Mouse (Mus musculus) cerebellum, adult 2 months (tissue): ENCODE data around the gene Ccdc172. TPM values are rescaled to one million over a fixed set of nuclear protein-coding genes. Genes with fewer than 3 reads are reported as not detected.

Experiments used
- DNase-seq, 2 experiments: peaks; one replicate each; pipeline ENCODE4 v3.0.0; 2021
- H3K27ac ChIP-seq: fragments of 200-500 bp; 2 replicates; pipeline ENCODE4 v1.5.1; 2012; ENCODE audit warnings: low read length, control low read depth, inconsistent platforms; ENCODE audit not compliant: insufficient read depth
- H3K27me3 ChIP-seq: fragments of 200-500 bp; 2 replicates; pipeline ENCODE4 v1.6.1; 2012; ENCODE audit warnings: inconsistent platforms, mild to moderate bottlenecking, low read length, moderate library complexity; ENCODE audit not compliant: control insufficient read depth, insufficient read depth
- H3K4me1 ChIP-seq: fragments of 200-500 bp; 2 replicates; pipeline ENCODE4 v1.6.1; 2011; ENCODE audit warnings: low read length; ENCODE audit not compliant: control insufficient read depth, insufficient read depth
- H3K4me3 ChIP-seq: fragments of 200-500 bp; replicated peaks from 2 replicates; pipeline ENCODE3; 2011; ENCODE audit warnings: mild to moderate bottlenecking, low read depth, low read length, control low read depth; ENCODE audit not compliant: insufficient read depth
- CTCF ChIP-seq: fragments of 200-500 bp; IDR thresholded peaks from 2 replicates; pipeline ENCODE4 v1.5.1; 2011; ENCODE audit warnings: low read depth, mild to moderate bottlenecking, control low read depth, low read length, moderate library complexity, borderline replicate concordance; ENCODE audit not compliant: insufficient read depth
- POLR2A ChIP-seq: fragments of 200-500 bp; IDR thresholded peaks from 2 replicates; pipeline ENCODE4 v1.6.1; 2011; ENCODE audit warnings: low read length, control low read depth, borderline replicate concordance; ENCODE audit not compliant: insufficient read depth
- WGBS: fragments of 180-500 bp; shearing (Covaris S2); methylation state at CpG from one replicate; pipeline ENCODE4 v1.1.7; 2018; 5-methylcytosine and 5-hydroxymethylcytosine counted together
- polyA plus RNA-seq: library from polyadenylated mRNA; depleted of rRNA; stranded (reverse); fragments of >200 nt; gene quantifications from 2 replicates; pipeline ENCODE4 v1.2.3, GENCODE M21; 2012; rRNA removed

The Ccdc172 gene
- polyA plus RNA-seq, 1 experiment = not detected

DNA sequence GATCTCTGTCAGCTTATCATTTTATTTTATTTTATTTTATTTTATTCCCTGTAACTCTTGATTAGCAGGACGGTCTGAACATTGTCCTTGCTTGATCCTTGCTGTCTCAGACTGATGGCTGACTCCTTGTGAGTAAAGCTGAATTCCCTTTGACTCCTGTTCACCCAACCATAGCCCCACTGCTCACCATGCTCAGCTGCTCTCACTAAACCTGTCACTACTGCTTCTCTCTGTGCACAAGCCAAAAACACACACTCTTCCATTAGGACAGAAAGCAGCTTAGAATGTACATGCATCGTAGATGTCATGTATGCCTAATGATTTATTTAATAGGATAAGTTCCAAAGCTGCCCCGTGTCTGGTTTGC lies 61.3 kb downstream of the Ccdc172 start:
- TF ChIP-seq CTCF = no peak
- TF ChIP-seq POLR2A = no peak
- Histone ChIP-seq H3K4me1 (no peaks in the 10 kb centered on the region), H3K4me3 (no peak overlapping the region), H3K27me3 (no peaks in the 10 kb centered on the region), H3K27ac (no peak overlapping the region)
- no peak for DNase-seq
- 42% methylated on average over 3 of the region's 3 CpGs for WGBS

DNA sequence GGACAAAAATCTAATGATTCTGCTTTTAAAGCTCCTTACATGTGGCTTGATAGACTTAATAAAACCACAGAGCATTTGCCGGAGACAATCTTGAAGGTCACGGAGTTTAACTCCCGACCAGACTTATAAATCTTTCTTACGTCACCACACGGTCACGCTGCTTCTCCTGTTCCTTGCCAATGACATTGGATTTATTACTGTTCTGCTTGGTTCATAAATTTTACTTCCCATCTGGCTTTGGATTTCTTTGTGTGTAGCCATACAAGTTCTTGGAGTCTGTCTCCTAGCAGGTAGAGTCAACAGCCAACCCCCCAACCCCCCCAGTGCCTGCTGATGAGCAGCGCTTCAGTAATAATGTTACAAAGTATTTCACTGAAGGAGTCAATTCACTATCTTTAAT lies 70.2 kb downstream of the Ccdc172 start:
- 88% methylated on average over 7 of the region's 7 CpGs for WGBS
- TF ChIP-seq POLR2A (no peak), CTCF (no peak)
- DNase-seq = no peak
- H3K27me3 ChIP-seq = no peaks in the 10 kb centered on the region
- no peak overlapping the region for H3K27ac ChIP-seq
- H3K4me3 ChIP-seq = no peak overlapping the region
- no peaks in the 10 kb centered on the region for H3K4me1 ChIP-seq

DNA sequence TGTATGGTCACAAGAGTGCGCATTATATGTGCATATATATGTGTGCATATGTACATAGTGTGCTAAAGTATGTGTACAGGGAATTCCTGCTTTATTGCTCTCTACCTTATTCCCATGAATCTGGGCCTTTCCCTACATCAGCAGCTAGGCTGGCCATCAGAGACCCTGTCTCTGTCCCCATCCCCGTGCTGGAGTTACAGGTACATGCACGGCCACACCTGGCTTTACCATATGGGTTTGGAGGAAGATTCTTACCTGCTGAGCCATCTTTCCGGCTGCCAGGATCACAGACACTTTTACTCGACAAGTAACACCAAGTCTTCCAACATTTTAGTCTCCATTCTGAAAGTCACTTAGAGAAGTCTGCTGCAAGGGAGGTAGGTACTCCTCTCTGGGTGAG lies 71.2 kb downstream of the Ccdc172 start:
- Histone ChIP-seq H3K27me3 (no peaks in the 10 kb centered on the region), H3K4me3 (no peak overlapping the region), H3K4me1 (no peaks in the 10 kb centered on the region), H3K27ac (no peak overlapping the region)
- TF ChIP-seq CTCF = no peak
- no peak for TF ChIP-seq POLR2A
- DNase-seq = no peak
- 84% methylated on average over 5 of the region's 5 CpGs for WGBS

DNA sequence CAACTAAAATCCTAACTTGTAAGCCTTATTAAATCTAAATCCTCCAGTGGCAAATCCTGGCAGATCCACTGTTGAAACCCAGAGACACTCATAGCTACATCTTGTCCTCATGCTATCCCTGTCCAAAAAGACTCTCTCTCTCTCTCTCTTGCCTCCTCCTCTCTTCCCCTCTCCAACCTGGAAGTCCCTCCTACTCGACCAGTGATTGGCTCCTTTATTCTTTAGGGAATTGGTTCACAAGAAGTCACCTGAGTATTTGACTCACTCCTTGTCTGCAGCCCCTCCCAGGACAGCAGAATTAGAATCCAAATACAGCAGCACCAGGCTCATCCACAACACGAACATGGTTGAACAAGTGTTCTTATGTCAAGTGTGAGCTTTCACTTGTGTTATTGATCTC lies 74.3 kb downstream of the Ccdc172 start:
- WGBS = 77% methylated on average over 2 of the region's 2 CpGs
- no peaks in the 10 kb centered on the region for H3K4me1 ChIP-seq
- no peak overlapping the region for H3K27ac ChIP-seq
- no peaks in the 10 kb centered on the region for H3K27me3 ChIP-seq
- no peak for DNase-seq
- H3K4me3 ChIP-seq = no peak overlapping the region
- no peak for TF ChIP-seq POLR2A
- no peak for TF ChIP-seq CTCF

DNA sequence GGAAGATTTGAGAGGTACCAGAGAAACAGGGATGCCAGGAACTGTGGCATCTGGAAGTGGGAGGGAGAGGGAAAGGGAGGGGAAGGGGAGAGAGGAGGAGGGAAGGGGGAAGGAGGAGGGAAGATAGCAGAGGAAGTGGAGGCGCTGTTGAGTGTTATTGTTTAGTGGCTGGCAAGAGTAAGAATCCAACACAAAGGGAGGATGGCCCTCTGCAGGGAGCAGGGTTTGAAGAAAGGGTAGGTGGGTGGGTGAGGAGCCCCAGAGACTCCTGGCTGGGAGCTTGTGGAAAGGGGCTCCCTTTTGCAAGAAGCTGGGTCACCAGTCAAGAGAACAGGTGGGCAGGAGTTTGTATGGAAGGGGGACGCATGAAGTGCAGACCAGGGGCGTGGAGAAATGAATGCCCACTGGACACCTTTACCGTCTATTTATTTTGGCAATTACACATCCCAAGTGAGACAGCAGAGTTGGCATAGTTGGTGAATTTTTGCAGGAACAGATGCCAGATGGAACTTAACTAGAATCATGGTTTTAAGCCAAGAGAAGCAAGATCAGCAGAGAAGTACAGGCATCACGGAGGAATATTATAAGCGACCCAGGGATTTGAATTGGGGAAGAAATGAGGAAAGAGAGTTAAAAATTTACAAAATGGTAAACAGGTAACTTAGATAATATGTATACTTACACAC lies 78.6 kb downstream of the Ccdc172 start:
- DNase-seq = no peak
- WGBS = 14% methylated on average over 6 of the region's 6 CpGs
- H3K4me1 ChIP-seq = no peaks in the 10 kb centered on the region
- H3K27me3 ChIP-seq = no peaks in the 10 kb centered on the region
- no peak overlapping the region for H3K27ac ChIP-seq
- H3K4me3 ChIP-seq = no peak overlapping the region
- TF ChIP-seq CTCF = no peak
- TF ChIP-seq POLR2A = no peak

DNA sequence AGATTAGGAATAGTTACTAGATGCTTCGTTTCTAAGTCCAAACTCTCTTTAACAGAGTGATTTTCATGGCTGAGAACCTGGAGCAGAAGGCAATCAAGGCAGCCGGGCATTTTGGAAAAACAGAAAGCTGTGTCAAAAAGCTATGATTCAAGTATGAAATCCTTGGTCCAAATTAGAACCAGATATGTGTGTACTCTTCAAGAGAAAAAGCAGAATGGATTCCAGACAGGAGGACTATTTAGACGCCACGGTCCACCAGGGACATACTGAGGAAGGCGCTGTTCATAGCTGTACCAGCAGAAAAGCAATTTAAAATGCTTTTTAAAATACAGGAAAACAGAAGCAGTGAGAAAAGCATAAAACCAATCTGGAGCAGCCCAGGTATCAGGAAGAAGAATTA lies 88.6 kb downstream of the Ccdc172 start:
- H3K4me3 ChIP-seq = no peak overlapping the region
- no peak overlapping the region for H3K27ac ChIP-seq
- TF ChIP-seq POLR2A (no peak), CTCF (no peak)
- WGBS = 89% methylated on average over 5 of the region's 5 CpGs
- H3K27me3 ChIP-seq = no peaks in the 10 kb centered on the region
- DNase-seq = no peak
- H3K4me1 ChIP-seq = no peaks in the 10 kb centered on the region

Other genes starting within 250 kb of the Ccdc172 start
- gene Gfra1, start 56.1 kb upstream of the Ccdc172 start, polyA plus RNA-seq = 11.9 and 14.1 TPM in 2 replicates
- gene Pnlip, start 140.5 kb downstream of the Ccdc172 start, polyA plus RNA-seq = not detected in 2 replicates
- not detected in 2 replicates for gene Pnliprp1, start 216.9 kb downstream of the Ccdc172 start, polyA plus RNA-seq
- not detected in 2 replicates for gene Pnliprp2, start 247.7 kb downstream of the Ccdc172 start, polyA plus RNA-seq